Mouse (Mus musculus) CH12.LX (cell line): ENCODE measurements around the gene Ccdc146. TPM values are rescaled to one million over a fixed set of nuclear protein-coding genes. Genes with fewer than 3 reads are reported as not detected.
A peak's percentile ranks its signal among the peaks of the same experiment; 100 is the strongest.

Source experiments
- DNase-seq: peaks from one replicate; pipeline ENCODE4 v3.0.0-alpha.2; 2013; ENCODE audit errors: extremely low read depth
- H3K27ac ChIP-seq: 2 replicates; pipeline ENCODE4 v1.5.1; 2012; ENCODE audit warnings: low read depth, mild to moderate bottlenecking, control low read depth, moderate library complexity; ENCODE audit not compliant: insufficient read depth
- H3K27me3 ChIP-seq: replicated peaks from 2 replicates; pipeline ENCODE3; 2012; ENCODE audit warnings: inconsistent platforms
- H3K36me3 ChIP-seq, 2 experiments: replicated peaks in 1 of 2; 2 replicates each; pipeline versions ENCODE3 to v1.6.1; 2012; ENCODE audit warnings: inconsistent platforms in 1 of 2, low read length in 1 of 2, mild to moderate bottlenecking in 1 of 2, mixed read lengths in 1 of 2, moderate library complexity in 1 of 2; ENCODE audit not compliant: control insufficient read depth in 1 of 2, insufficient read depth in 1 of 2
- H3K4me1 ChIP-seq, 2 experiments: 2 replicates each; pipeline ENCODE4 v1.6.1; 2012; ENCODE audit warnings: inconsistent platforms in 1 of 2, moderate library complexity in 1 of 2; ENCODE audit not compliant: insufficient read depth in 2 of 2, control insufficient read depth in 1 of 2
- H3K4me2 ChIP-seq: 2 replicates; pipeline ENCODE4 v1.6.1; 2012; ENCODE audit warnings: low read depth, mild to moderate bottlenecking, control low read depth; ENCODE audit not compliant: poor library complexity, insufficient read depth, severe bottlenecking
- H3K4me3 ChIP-seq, 3 experiments: fragments of 150-350 bp in 1 of 3; sonication (generic) in 1 of 3; replicated peaks in 1 of 3; 2 replicates each; pipeline versions ENCODE3 to v1.5.1; 2011 to 2012; ENCODE audit warnings: low read depth in 2 of 3, low read length in 2 of 3, mild to moderate bottlenecking in 2 of 3, moderate library complexity in 2 of 3, control low read depth in 1 of 3, improper control_type of control experiment in 1 of 3, inconsistent platforms in 1 of 3, mixed read lengths in 1 of 3; ENCODE audit not compliant: poor library complexity in 1 of 3
- H3K79me2 ChIP-seq: replicated peaks from 2 replicates; pipeline ENCODE4 v1.6.1; 2012; ENCODE audit warnings: mild to moderate bottlenecking, moderate library complexity; ENCODE audit not compliant: control insufficient read depth, poor library complexity, insufficient read depth, severe bottlenecking; ENCODE audit errors: extremely low read depth
- H3K9ac ChIP-seq: 2 replicates; pipeline ENCODE4 v1.6.1; 2012; ENCODE audit warnings: low read depth, mild to moderate bottlenecking, control low read depth, moderate library complexity; ENCODE audit not compliant: insufficient read depth
- H3K9me3 ChIP-seq: replicated peaks from 2 replicates; pipeline ENCODE3; 2012; ENCODE audit warnings: low read length, inconsistent platforms, mixed read lengths
- CHD1 ChIP-seq: IDR thresholded peaks from 2 replicates; pipeline ENCODE4 v1.6.1; 2012; ENCODE audit warnings: low read depth, low read length, improper control_type of control experiment, inconsistent platforms
- CHD2 ChIP-seq: IDR thresholded peaks from 2 replicates; pipeline ENCODE4 v1.6.1; 2011; ENCODE audit warnings: low read length, improper control_type of control experiment
- CTCF ChIP-seq, 2 experiments: IDR thresholded peaks in 1 of 2; conservative IDR thresholded peaks in 1 of 2; 2 replicates each; pipeline ENCODE4 v1.5.1; 2011 to 2012; ENCODE audit warnings: low read depth in 2 of 2, low read length in 2 of 2, improper control_type of control experiment in 1 of 2, inconsistent platforms in 1 of 2, mild to moderate bottlenecking in 1 of 2, moderate library complexity in 1 of 2
- HCFC1 ChIP-seq: IDR thresholded peaks from 2 replicates; pipeline ENCODE4 v1.6.1; 2012; ENCODE audit warnings: low read depth, mild to moderate bottlenecking, inconsistent platforms, low read length, improper control_type of control experiment
- IRF4 ChIP-seq: IDR thresholded peaks from 2 replicates; pipeline ENCODE4 v1.6.1; 2014; ENCODE audit warnings: low read depth, mild to moderate bottlenecking, inconsistent platforms, low read length, improper control_type of control experiment
- JUN ChIP-seq: IDR thresholded peaks from 2 replicates; pipeline ENCODE4 v1.6.1; 2011; ENCODE audit warnings: low read depth, mild to moderate bottlenecking, low read length, improper control_type of control experiment, moderate library complexity; ENCODE audit not compliant: insufficient read depth
- JUND ChIP-seq: conservative IDR thresholded peaks from 2 replicates; pipeline ENCODE4 v1.6.1; 2011; ENCODE audit warnings: low read depth, low read length, improper control_type of control experiment
- MAX ChIP-seq: IDR thresholded peaks from 2 replicates; pipeline ENCODE4 v1.6.1; 2011; ENCODE audit warnings: low read length, improper control_type of control experiment
- MXI1 ChIP-seq: IDR thresholded peaks from 2 replicates; pipeline ENCODE4 v1.6.1; 2011; ENCODE audit warnings: mild to moderate bottlenecking, low read depth, low read length, improper control_type of control experiment
- MYC ChIP-seq: IDR thresholded peaks from 2 replicates; pipeline ENCODE4 v1.6.1; 2011; ENCODE audit warnings: low read depth, mild to moderate bottlenecking, improper control_type of control experiment, low read length
- NELFE ChIP-seq: IDR thresholded peaks from 2 replicates; pipeline ENCODE4 v1.6.1; 2011; ENCODE audit warnings: low read depth, low read length, improper control_type of control experiment
- NRF1 ChIP-seq: IDR thresholded peaks from 2 replicates; pipeline ENCODE4 v1.6.1; 2014; ENCODE audit warnings: low read depth, mild to moderate bottlenecking, inconsistent platforms, low read length, improper control_type of control experiment, moderate library complexity
- POLR2A ChIP-seq: IDR thresholded peaks from 2 replicates; pipeline ENCODE4 v1.6.1; 2011; ENCODE audit warnings: low read depth, mild to moderate bottlenecking, improper control_type of control experiment, low read length
- RAD21 ChIP-seq: IDR thresholded peaks from 2 replicates; pipeline ENCODE4 v1.6.1; 2011; ENCODE audit warnings: low read depth, mild to moderate bottlenecking, low read length, improper control_type of control experiment, moderate library complexity
- SIN3A ChIP-seq: IDR thresholded peaks from 2 replicates; pipeline ENCODE4 v1.6.1; 2012; ENCODE audit warnings: low read length, improper control_type of control experiment, inconsistent platforms
- SMC3 ChIP-seq: IDR thresholded peaks from 2 replicates; pipeline ENCODE4 v1.6.1; 2011; ENCODE audit warnings: low read depth, low read length, improper control_type of control experiment
- TCF12 ChIP-seq: IDR thresholded peaks from 2 replicates; pipeline ENCODE4 v1.6.1; 2014; ENCODE audit warnings: low read depth, mild to moderate bottlenecking, inconsistent platforms, low read length, improper control_type of control experiment
- UBTF ChIP-seq: IDR thresholded peaks from 2 replicates; pipeline ENCODE4 v1.6.1; 2012; ENCODE audit warnings: low read depth, mild to moderate bottlenecking, inconsistent platforms, low read length, improper control_type of control experiment, moderate library complexity
- ZC3H11A ChIP-seq: IDR thresholded peaks from 2 replicates; pipeline ENCODE4 v1.6.1; 2012; ENCODE audit warnings: low read depth, mild to moderate bottlenecking, inconsistent platforms, low read length, improper control_type of control experiment
- ZMIZ1 ChIP-seq: IDR thresholded peaks from 2 replicates; pipeline ENCODE4 v1.6.1; 2012; ENCODE audit warnings: low read depth, mild to moderate bottlenecking, inconsistent platforms, low read length, improper control_type of control experiment
- dilution Hi-C: fragments of 300-500 bp; cut with MboI; formaldehyde crosslinking; loops from 2 replicates; pipeline ENCODE4 v1.14.3; 2020; ENCODE audit warnings: low sequenced_read_pairs; ENCODE audit not compliant: extremely low pct_unique_long_range_greater_than_20kb, extremely low pct_ligation_motif_present
- in situ Hi-C: fragments of 300-500 bp; cut with MboI; formaldehyde crosslinking; loops from 3 replicates; pipeline ENCODE4 v1.14.3; 2019; ENCODE audit warnings: low sequenced_read_pairs, low pct_ligation_motif_present, low pct_unique_long_range_greater_than_20kb, mixed read lengths
- polyA plus RNA-seq: library from polyadenylated mRNA; unstranded; fragments of >175 nt; gene quantifications from 2 replicates; pipeline ENCODE4 v1.2.1, GENCODE M21; 2012; ENCODE audit warnings: low read depth; ENCODE audit not compliant: insufficient read length
- total RNA-seq, 2 experiments: library from RNA; depleted of rRNA; stranded (reverse); fragments of 300-350 nt in 1 of 2; fragments of >200 nt in 1 of 2; gene quantifications; 2 replicates each; pipeline ENCODE4 v1.2.3; 2012 to 2014

Ccdc146 gene
- total and polyA plus RNA-seq, 3 experiments: 0.17 to 0.21 TPM; not detected in 1

DNA sequence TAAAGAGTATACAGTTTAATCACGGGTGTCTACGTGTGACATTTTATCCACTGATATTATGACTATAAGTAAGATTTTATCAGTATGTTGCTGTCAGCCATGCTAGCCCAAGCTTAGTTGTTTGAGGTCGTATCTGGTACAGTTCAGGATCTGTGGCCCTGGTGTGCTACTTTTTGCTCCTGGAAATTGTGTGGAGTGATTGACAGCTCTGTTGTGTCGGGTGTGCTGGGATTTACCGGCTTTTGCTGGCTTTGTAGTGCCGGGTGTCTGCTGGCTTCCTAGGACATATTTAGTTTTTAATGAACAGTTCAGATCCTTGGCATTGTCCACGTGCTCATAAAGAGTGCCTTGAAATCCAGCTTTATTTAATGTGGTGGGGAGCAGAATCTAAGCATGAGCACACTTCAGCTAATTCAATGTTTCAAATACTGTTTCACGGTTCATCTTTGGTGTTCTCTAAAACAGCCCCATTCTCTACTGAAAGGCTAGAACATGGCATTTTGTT lies 12.0 kb upstream of the Ccdc146 start:
- in situ Hi-C loops (no loop called here), dilution Hi-C loops (no loop called here)
- H3K27ac ChIP-seq: no peak overlapping the region
- no peaks in the 10 kb centered on the region for H3K9me3 ChIP-seq
- H3K79me2 ChIP-seq: no peaks in the 10 kb centered on the region
- TF ChIP-seq IRF4 (no peak), TCF12 (no peak), SIN3A (no peak), ZMIZ1 (no peak), UBTF (no peak), POLR2A (no peak), CHD1 (no peak), NELFE (no peak), JUN (no peak), HCFC1 (no peak), RAD21 (no peak), SMC3 (no peak), MAX (no peak), CHD2 (no peak), MXI1 (no peak)
- H3K4me2 ChIP-seq: no peak overlapping the region
- no peak overlapping the region for H3K4me3 ChIP-seq
- H3K36me3 ChIP-seq: peaks cover 15 to 58% of the 10 kb centered on the region in 2 experiments
- peaks cover 7 to 11% of the 10 kb centered on the region in 2 experiments; a peak in 3 of 4 replicates for H3K4me1 ChIP-seq
- H3K9ac ChIP-seq: no peak overlapping the region
- H3K27me3 ChIP-seq: no peaks in the 10 kb centered on the region
- DNase-seq: no peak

DNA sequence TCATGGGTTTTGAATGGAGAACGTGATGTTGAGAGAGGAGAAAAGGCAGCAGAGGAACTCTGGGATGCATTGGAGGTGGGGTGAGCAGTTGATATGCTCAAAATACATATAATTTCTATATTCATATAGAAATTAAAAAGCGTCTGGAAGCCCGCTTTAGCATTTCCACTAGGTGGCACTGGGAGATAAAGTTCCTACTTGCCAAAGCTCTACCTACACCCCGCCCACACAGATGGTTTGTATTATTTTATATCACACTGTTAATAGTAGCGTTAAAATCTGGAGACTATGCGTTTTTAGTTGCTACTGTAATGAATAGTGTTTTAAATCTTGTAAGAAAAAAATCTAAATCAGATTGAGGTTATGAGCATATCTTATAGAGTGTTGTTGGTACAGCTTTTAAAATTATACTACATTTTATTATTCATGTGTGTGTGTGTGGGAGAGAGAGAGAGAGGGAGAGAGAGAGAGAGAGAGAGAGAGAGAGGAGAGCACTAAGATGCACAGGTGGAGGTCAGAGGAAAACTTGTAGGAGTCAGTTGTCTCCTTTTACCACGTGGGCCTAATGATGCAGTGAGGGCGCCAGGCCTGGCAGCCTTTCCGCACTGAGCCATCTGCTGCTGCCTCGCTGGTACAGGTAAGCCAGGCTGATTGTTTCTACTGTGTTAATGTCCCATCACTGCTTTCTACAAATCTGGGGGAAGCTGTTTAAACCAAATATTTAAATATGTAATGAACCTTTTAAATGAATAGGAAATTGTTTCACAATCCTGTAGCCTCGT lies 9.9 kb upstream of the Ccdc146 start:
- Histone ChIP-seq H3K4me1 (no peaks in the 10 kb centered on the region), H3K9me3 (no peaks in the 10 kb centered on the region), H3K27ac (no peak overlapping the region), H3K79me2 (peaks cover 3% of the 10 kb centered on the region; the same call in 1 of the 2 replicates), H3K9ac (no peak overlapping the region), H3K4me3 (no peak overlapping the region), H3K27me3 (no peaks in the 10 kb centered on the region), H3K36me3 (peaks cover 14 to 47% of the 10 kb centered on the region in 2 experiments), H3K4me2 (no peak overlapping the region)
- dilution Hi-C loops: no loop called here
- in situ Hi-C loops: no loop called here
- TF ChIP-seq RAD21: peak; percentile 67
- no peak for TF ChIP-seq NRF1
- no peak for TF ChIP-seq ZC3H11A
- peak in 1 of 2 experiments; percentile 59; a peak in 2 of 4 replicates for TF ChIP-seq CTCF (conservative IDR thresholded peaks at IDR 0.05 in 1 of 2, IDR thresholded peaks at IDR 0.05 in 1 of 2; ENCODE audit: low read depth in 2 of 2, low read length in 2 of 2)
- TF ChIP-seq MYC: no peak
- no peak for TF ChIP-seq JUND
- no peak for TF ChIP-seq CHD1
- peak; percentile 58 for TF ChIP-seq SMC3
- DNase-seq: no peak
